Mouse (Mus musculus): ENCODE data around the gene Pak2.
"Not testable (repeated sequence)": the region's sequence is repeated elsewhere in the genome, so short reads cannot be mapped to it uniquely, and the experiment has no call there.

The Pak2 gene

GRCm38 (mm10) chr16:32087629-32088443 is 8.7 kb upstream of the Pak2 start:
- DNase-seq: peak; percentile 24

GRCm38 (mm10) chr16:32078408-32078990 is 643 bp downstream of the Pak2 start:
- DNase-seq: no peak

- DNase-seq: no peak
These were observed 1.3 kb downstream of the Pak2 start for GRCm38 (mm10) chr16:32077648-32078407.

GRCm38 (mm10) chr16:32076406-32076805 is 2.7 kb downstream of the Pak2 start:
- DNase-seq: no peak

GRCm38 (mm10) chr16:32075762-32076161 is 3.4 kb downstream of the Pak2 start:
- no peak for DNase-seq

GRCm38 (mm10) chr16:32070070-32070469 is 9.1 kb downstream of the Pak2 start:
- not testable (repeated sequence) for DNase-seq

- DNase-seq: peak; percentile 17
These were observed 10.5 kb downstream of the Pak2 start for GRCm38 (mm10) chr16:32068389-32069300.

- DNase-seq: no peak
These were observed 12.2 kb downstream of the Pak2 start for GRCm38 (mm10) chr16:32066899-32067298.

GRCm38 (mm10) chr16:32063900-32064299 is 15.2 kb downstream of the Pak2 start:
- no peak for DNase-seq

GRCm38 (mm10) chr16:32062226-32062625 is 16.9 kb downstream of the Pak2 start:
- no peak for DNase-seq

GRCm38 (mm10) chr16:32059840-32060523 is 19.2 kb downstream of the Pak2 start:
- DNase-seq: no peak

- DNase-seq: no peak
These were observed 20.3 kb downstream of the Pak2 start for GRCm38 (mm10) chr16:32058817-32059216.

- DNase-seq: no peak
These were observed 36.8 kb downstream of the Pak2 start for GRCm38 (mm10) chr16:32042367-32042766.

GRCm38 (mm10) chr16:32019678-32020077 is 59.5 kb downstream of the Pak2 start:
- no peak for DNase-seq

GRCm38 (mm10) chr16:32010330-32010729 is 68.8 kb downstream of the Pak2 start:
- DNase-seq: no peak

- DNase-seq: peak; percentile 59
These were observed 69.2 kb downstream of the Pak2 start for GRCm38 (mm10) chr16:32009913-32010312.

GRCm38 (mm10) chr16:32008529-32009293 is 70.4 kb downstream of the Pak2 start:
- no peak for DNase-seq

- no peak for DNase-seq
These were observed 74.4 kb downstream of the Pak2 start for GRCm38 (mm10) chr16:32004731-32005130.

GRCm38 (mm10) chr16:32002509-32003477 is 76.3 kb downstream of the Pak2 start, which contains the start of gene Senp5:
Senp5 (minus strand) TSS chr16:32003287.
- DNase-seq: peak; percentile 93

- DNase-seq: no peak
These were observed 82.8 kb downstream of the Pak2 start for GRCm38 (mm10) chr16:31996371-31996770.

All from layer of hippocampus, adult 9-11 months (tissue).